Mouse (Mus musculus): Measurements from ENCODE around the gene Cenpu.
"Not testable (repeated sequence)": the region's sequence is repeated elsewhere in the genome, so short reads cannot be mapped to it uniquely, and the experiment has no call there.

Cenpu gene

DNA sequence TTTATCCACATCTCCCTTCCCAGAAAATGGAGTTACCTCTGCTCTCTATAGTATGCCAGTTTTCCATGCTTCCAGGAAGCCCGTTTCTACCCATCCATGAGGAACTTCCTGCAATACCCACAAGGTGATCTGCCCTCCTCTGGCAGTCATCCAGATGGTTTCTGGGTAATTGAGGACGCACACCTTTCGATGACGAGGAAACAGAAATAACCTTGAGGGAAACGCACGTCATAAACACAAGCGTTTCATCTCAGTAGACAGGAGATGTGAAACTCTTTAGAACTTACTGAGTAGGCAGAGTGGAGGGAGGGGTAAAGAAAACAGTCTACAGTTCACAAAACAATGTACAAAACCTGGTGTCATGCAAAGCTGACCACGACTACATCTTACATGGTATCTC lies 1.8 kb upstream of the Cenpu start:
- DNase-seq (ENCODE audit: low read depth, low spot score) = peak; percentile 83

DNA sequence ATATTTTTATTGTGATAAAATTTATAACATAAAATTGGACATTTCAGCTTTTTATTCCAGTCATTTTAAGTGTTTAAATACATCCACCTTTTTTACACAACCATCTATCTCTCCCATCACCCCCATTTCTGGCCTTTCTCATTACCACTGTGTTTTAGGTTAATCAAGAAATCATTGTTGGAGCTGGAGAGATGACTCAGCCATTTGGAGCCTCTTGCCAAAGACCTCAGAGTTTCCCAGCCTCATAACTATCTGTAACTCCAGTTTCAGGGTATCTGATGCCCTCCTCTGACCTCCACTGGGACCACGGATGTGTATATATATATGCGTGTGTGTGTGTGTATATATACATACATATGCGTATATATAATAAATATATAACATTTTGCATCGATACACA lies 799 bp upstream of the Cenpu start:
- DNase-seq (ENCODE audit: low read depth, low spot score) = peak; percentile 59

DNA sequence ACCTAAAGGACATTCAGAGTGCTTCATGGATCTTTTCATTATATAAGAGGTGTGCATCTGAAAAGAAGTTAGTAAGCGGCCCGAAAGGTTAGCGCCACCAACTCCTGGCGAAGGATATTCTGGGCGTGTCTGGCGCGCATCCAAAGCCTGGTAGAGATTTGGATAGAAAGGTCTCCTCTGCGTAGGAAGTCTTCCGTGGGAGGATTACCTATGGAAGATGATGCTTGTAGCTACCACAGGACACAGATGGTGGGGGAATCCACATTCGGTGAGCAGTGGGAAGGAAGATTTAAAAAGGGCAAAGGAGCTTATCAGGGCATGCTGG lies 575 bp downstream of the Cenpu start:
- DNase-seq (ENCODE audit: low read depth, low spot score) = no peak

DNA sequence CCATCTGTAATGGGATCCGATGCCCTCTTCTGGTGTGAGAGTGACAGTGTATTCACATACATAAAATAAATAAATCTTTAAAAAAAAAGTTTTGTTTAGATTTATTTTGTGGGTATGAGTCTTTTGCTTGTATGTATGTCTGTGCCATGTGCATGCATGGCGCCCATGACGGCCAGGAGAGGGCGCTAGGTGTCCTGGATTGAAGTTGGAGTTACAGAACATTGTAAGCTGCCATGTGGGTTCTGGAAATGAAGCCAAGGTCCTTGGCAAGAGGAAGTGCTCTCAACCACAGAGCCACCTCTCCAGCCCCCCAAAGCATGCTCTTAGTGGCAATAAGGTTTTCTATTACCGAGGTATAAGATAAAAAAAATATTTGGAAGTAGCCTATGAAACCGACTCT lies 7.6 kb downstream of the Cenpu start:
- DNase-seq (ENCODE audit: low read depth, low spot score) = peak; percentile 70

DNA sequence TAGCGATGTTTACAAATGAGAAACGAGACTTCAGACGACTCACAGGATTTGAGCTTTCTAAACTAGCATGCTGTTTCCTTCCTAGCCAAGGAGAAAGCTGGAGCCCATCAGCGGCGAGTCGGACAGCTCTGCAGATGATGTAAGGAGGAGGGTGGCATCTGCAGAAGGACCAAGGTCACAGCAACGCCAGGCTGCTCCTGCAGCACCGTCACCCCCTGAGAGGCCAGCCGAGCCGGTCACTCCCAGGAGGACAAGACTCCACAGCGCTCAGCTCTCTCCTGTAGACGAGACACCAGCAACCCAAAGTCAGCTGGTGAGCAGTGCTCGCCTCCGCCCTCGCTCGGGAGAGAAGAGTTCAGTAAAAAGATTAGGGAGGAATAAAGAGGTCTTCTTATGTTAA lies 10.5 kb downstream of the Cenpu start:
- DNase-seq (ENCODE audit: low read depth, low spot score) = no peak

DNA sequence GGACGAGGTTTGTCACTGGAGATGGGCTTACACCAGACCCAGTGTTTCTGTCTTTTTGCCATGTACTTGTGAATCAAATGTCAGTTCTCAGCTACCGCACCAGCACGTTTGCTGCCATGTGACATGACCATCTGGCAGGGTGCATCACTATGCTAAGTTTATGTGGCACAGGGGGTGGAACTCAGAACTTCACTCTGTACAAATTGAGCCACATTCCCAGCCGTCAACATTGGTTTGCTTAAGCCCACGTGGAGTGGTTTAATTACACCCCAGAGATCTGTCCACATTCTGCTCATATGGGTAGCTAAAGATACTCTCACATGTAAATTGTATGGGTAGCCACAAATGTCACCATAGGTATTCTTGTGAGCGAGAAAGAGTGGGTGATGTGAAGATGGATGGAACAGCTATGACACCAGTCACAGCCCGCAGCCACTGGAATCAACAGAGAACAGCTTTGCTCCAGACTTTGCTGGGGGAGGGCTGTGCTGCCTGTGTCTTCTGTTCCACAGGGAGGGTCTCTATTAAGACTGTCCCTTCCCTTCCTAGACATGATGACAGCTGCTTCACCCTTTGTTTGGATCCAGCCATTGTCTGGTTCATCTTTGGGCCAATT lies 15.2 kb downstream of the Cenpu start:
- DNase-seq (ENCODE audit: low read depth, low spot score) = no peak

DNA sequence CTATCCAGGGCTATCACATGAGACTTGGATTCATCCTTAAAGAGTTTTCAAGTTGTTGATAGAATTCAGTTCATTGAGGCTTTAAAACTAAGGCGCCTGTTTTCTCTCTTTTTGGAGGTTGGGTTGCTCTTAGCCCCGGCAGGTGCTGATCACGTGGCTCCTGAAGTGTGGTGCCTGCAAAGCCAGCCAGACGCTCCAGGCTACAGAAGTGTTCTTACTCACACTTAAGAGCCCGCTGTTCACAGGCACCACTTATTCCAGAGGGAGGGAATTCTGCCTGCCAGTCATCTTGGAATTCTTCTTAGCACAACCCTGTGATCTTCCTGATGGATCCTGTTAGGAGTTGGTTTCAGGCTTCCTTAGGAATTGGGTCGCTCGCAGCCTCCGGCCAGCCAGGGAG lies 16.1 kb downstream of the Cenpu start:
- no peak for DNase-seq (ENCODE audit: low read depth, low spot score)

DNA sequence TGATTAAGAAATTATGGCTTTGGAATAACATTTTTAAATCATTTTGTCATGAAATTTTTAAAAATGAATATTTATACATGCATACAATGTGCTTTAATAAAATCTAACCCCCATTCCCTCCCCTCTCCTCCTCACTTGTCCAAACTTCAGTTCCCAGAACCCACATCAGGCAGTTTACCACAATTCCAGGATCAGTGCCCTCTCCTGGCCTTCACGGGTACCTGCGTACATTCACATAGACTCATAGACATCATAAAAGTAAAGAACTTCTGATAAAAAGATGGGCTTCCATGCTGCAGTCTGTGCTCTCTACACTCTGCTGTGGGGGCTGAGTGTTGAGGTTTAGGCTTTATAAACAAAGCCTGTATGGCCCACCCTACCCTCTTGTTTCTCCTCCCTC lies 17.1 kb downstream of the Cenpu start:
- DNase-seq (ENCODE audit: low read depth, low spot score) = no peak

DNA sequence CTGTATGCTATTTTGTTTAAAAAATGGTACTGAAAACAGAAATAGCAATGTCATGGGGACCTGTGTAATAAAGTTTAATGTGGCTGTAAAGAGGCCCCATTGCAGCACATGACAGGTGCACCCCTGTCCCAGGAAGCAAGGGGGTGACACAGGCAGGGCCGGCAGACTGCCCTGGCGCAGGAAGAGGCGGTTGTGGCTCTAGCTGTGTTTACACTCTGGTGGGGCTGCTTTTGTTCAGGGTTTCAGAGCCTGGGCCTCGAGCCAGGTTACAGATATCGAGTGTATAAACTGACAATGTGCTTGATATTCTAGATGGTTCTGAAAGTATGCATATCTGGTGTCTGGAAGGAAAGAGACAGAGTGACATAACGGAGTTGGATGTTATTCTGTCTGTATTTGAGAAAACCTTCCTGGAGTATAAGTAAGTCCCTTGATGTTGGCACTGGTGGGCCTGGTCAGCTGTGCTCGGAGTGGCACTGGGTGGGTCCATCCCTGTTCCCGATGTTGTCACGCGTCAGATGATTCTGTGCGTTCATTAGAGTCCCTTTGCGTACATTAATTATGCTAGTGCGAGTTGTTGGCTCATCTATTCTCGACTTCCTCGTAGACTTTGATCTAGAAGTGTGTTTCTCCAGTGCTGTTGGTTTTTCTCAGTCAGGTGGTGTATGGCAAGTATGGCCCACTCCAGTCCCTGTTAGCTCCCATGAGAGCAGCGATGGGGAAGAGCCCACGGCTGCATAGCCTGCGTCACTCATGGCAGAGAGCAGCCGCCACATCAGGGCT lies 18.0 kb downstream of the Cenpu start:
- no peak for DNase-seq (ENCODE audit: low read depth, low spot score)

DNA sequence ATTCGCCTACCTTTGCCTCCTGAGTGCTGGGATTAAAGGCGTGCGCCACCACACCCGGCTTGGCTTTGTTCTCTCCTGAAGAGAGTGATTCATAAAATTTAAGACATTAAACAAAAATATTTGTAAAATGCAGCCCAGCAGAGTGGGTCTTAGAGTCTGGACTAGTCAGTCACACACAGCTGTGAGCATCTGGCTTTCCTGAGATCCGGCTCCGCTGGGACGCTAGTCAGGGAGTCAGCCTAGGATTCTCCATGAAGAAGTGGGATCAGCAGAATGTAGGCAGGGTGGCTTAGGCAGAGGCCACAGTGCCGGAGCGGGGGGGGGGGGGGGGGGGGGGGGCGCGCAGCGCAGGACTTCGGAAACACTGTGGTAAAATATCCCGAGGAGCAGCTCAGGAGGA lies 18.8 kb downstream of the Cenpu start:
- no peak for DNase-seq (ENCODE audit: low read depth, low spot score)

DNA sequence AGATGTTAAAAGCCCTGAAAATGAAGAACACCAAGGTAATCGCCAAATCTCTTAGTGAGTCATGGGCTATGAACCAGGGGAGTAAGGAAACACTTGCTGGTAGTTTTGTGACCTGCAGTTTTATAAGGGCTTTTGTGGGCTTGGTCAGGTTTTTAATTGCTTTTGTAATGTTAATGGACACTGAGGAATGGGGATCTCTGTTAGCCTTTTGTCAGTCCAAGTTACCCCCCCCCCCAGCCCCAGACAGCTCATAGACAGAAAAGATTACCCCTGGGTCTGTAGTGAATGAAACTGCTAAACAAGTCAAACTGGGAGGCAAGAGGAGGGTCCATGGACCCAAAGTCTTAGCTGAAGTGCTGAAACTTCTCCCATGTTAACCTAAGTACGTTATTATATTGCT lies 21.6 kb downstream of the Cenpu start:
- DNase-seq (ENCODE audit: low read depth, low spot score) = no peak

DNA sequence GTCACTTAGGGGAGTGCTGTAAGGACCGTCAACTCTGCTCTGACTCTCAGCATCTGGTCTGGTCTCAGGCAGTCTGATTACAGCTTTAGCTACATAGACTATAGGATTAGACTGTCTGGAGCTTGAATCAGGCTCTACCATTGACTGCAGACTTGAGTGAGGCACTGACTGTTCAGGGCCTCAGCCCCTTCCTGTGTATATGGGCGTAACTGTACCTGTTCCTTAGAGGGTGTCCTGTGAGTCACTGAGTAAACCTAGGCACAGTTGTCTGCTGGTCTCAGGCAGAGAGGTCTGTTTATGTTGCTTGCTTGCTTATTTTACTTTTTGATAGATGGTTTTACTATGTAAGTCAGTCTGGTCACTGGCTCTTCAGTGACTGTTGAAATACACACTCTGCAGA lies 22.1 kb downstream of the Cenpu start:
- no peak for DNase-seq (ENCODE audit: low read depth, low spot score)

DNA sequence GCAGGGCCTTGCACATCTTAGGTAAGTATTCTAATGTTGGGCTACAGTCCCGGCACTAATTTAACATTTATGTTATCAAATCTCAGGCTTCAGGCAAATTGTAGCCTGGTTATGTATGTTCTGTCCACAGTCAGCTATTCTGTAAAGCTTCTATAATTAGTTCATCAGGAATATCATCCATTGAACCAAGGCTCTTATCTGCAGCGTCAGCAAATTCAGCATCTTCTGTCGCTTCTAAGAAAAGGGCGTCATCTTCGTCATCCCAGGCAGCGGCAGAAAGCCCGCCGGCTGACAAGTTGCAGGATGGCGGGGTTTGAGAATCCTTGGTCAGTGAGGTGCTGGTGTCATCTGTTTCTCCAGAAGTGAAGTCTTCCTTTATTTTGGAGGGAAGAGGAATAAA lies 27.0 kb downstream of the Cenpu start:
- no peak for DNase-seq (ENCODE audit: low read depth, low spot score)

DNA sequence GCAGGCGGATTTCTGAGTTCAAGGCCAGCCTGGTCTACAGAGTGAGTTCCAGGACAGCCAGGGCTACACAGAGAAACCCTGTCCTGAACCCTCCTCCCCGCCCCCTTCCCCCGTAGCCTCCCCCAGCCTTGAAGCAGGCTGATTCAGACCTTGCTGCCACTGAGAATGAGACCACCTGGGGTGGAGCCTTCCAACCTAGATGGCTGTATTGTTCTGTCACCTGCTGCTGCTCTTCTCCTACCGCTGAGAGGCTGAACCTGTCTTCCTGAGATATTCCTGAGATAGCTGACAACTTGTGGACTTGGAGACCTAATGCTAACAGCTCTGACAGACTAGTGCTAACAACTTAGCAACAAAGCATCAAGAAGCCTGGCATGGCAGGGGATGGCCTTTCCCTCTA lies 32.5 kb downstream of the Cenpu start:
- DNase-seq (ENCODE audit: low read depth, low spot score) = not testable (repeated sequence)

DNA sequence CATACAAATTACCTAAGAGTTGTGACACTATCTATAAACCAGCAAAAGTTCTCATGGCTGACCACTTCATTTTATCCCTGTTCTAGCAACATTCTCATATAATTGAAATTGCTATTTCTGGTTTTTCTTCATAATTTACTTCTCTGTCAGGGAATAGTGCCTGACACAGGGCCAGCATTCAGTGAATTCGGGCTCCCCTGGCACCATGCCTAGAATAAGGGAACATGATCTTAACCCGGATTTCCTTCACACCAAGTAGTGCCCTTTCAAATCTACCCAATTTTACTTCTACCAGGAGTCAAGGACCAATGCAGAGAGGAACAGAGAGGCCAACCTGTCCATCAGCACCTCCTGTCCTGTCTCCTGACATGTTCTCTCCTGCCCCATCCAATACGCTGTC lies 33.7 kb downstream of the Cenpu start:
- no peak for DNase-seq (ENCODE audit: low read depth, low spot score)

DNA sequence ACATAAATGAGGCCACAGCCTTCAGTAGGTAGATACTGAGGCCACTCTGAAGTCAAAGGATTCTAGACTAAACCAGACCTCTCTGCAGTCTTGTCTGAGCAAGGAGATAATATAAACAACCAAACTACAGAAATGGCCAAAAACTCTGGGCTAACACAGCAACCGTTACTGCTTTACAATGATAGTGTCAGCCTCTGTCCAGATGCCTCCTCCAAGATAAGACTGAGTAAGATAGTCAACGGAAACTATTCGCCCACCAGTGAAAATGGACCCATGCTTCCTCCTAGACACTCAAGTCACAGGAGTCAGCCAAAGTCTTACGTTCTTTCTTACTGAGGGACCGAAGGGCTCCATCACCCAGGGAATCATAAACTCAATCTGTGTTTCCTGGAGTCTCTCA lies 36.1 kb downstream of the Cenpu start:
- no peak for DNase-seq (ENCODE audit: low read depth, low spot score)

DNA sequence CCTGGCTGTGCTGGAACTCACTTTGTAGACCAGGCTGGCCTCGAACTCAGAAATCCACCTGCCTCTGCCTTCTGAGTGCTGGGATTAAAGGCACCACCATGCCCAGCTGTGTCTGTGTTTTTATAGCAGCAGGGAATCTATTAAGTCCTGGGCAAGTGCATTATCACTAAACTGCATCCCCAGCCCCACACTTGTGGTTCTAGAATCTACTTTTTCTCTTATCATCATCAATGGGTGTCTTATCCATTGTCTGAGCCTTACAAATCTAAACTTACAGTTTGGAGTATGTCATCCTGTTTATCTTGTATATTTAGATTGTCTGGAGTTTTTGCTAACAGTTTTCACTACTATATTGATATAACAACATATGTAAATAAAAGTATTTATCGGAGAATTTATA lies 36.8 kb downstream of the Cenpu start:
- no peak for DNase-seq (ENCODE audit: low read depth, low spot score)

DNA sequence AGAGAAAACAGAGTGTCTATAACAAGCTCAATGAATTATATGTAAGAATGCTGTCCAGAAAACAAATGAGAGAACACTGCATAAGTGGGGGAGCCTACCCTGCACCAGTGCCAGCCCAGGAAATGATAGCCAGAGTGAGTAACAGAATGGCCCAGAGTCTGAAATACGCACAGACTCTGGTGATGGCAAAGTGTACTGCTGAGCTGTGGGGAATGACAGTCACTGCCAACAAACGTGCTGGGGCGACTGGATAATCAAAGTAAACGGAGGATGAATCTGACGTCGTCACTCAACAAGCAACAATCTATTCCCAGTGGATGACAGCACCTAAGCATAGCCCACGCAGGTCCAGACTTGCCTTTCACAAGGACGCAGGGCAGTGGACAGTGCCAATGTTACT lies 41.2 kb downstream of the Cenpu start:
- no peak for DNase-seq (ENCODE audit: low read depth, low spot score)

DNA sequence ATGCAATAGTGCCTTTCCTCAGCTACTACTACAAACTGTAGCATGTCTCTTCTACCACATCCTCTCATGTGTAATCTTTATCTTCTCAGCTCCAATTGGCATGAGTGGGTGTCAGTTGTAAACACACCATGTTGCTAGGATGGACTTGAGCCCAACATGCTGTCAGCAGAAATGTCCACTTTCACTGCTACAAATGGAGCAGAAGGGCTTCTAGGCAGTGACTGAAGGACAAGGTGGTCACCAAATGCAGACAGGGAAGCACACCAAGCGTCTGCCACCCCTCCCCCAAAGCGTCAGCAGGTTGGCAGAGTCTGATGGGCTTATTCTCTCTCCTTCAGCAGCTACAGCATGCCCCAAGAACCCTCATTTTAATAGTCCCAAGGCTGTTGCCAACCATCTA lies 41.9 kb downstream of the Cenpu start:
- no peak for DNase-seq (ENCODE audit: low read depth, low spot score)

DNA sequence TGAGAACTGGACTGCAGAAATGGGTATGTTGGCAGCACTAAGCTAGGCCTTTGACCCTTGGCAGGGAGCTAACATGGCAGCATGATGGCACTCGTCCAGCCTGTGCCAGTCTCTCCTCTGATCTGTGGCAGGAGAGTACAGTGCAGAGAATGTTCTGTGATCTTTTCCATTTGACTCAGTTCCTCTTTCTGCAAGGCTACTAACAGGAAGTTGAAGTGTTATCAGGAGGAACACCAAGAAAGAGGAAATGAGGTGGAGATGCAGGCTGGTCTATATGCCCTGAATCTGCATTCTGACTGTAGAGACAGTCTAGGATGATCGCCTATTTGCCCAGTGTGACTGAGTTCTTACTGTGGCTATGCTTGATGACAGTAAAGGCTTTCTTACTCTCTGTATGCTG lies 43.8 kb downstream of the Cenpu start:
- peak; percentile 85 for DNase-seq (ENCODE audit: low read depth, low spot score)

DNA sequence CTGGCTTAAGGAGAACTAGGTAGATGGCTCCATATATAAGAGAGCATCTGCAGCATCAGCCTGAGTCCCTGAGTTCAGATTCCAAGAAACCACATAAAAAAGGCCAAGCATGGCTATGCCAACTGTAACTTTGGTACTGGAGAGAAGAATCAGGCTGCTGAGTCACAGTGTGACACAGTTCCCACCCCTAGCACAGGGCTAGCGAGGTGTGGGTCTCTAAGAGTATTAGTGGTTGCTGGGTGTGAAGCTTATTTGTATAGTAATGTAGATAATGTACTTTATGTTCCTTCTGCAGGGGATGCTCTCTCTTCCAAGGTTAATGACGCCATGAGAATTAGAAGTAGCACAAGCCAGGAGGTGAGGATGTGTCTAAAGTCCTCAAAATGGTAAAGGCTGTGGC lies 44.7 kb downstream of the Cenpu start:
- DNase-seq (ENCODE audit: low read depth, low spot score) = no peak

DNA sequence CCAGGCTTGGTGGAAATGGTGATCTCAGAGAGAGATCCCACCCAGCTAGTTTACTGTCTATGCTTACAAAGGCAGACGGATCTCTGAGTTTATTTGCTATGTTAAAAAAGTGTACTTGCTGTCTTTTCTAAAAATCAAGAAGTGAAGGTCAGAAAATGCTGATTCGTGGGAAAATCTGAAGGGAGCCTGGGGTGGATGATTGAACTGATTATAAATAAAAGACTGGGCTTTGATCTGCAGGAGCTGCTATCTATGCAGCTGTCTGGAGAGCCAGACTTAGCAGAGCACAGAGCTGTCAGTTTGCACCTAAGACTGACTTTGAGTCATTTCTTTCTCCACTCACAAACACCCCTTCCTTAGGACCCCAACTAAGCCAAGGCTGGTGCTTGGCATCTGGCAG lies 45.6 kb downstream of the Cenpu start:
- DNase-seq (ENCODE audit: low read depth, low spot score) = no peak

DNA sequence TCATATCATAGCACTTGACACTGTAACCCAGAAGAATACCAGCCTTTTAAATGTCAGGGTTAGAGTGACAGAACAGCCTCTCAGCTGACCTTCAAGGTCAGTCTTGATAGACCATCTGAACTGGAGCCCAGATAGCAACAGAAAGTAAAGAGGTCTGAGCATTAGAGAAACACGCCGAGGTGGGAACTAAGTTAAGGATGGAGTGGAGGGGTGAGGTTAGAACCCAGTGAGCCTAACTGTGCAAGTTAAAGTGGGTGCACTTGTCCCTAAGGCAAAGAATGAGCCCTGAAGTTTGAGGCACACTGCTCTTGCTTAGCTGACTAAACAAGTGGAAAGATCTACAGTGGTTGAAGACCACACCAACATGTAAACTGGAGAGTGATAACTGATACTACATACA lies 46.3 kb downstream of the Cenpu start:
- no peak for DNase-seq (ENCODE audit: low read depth, low spot score)

DNA sequence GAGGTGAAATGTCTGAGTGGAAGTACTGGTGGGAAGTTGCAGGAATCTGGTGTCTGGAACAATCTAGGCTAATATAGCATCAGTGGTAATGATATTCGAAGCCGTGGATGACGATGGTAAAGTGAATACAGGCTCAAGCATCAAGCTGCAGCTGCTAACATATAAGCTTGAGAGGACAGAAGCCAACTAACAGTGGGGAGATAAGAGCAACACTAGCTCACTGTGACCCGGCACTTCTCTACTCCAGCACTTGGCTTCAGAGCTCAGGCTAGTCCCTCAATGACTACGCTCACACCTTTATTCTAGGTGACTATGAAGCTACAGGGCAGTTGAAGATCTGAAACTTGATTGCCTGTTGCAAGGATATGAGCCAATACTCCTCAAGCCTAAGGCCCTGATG lies 46.9 kb downstream of the Cenpu start:
- DNase-seq (ENCODE audit: low read depth, low spot score) = no peak
